Mouse (Mus musculus) left cerebral cortex, adult 6 months (tissue): ENCODE measurements around the gene Kif2c. TPM values are rescaled to one million over a fixed set of nuclear protein-coding genes. Genes with fewer than 3 reads are reported as not detected.

ENCODE experiments used
- long read RNA-seq, 2 experiments: library from polyadenylated mRNA; unstranded; transcript quantifications; one replicate each; pipeline ENCODE4 v2.0.0; 2019 to 2020
- polyA plus RNA-seq: library from polyadenylated mRNA; unstranded; fragments of <200 nt; fragmentation: Nextera tagmentation; gene quantifications from 2 replicates; pipeline ENCODE4 v1.2.3, GENCODE M21; 2021

Gene Kif2c
- 0.09 and 0.22 TPM in 2 replicates for polyA plus RNA-seq
- long read RNA-seq, experiment 1: 0 reads
- long read RNA-seq, experiment 2: 0 reads

GRCm38 (mm10) chr4:117181863-117182758 lies at the start of gene Kif2c:
Gene Kif2c, minus strand, starts transcription at chr4:117182639.

GRCm38 (mm10) chr4:117155792-117156355 lies 26.6 kb downstream of the Kif2c start, which contains the start of gene Rps8:
Gene Rps8, minus strand, starts transcription at chr4:117156243.

GRCm38 (mm10) chr4:117133817-117134600 lies 48.4 kb downstream of the Kif2c start, which contains the start of gene Plk3:
Gene Plk3, minus strand, starts transcription at chr4:117133963.

GRCm38 (mm10) chr4:117126675-117127290 lies 55.7 kb downstream of the Kif2c start, which contains the start of gene Tctex1d4:
Gene Tctex1d4, plus strand, starts transcription at chr4:117126794.

GRCm38 (mm10) chr4:117125348-117125909 lies 57.0 kb downstream of the Kif2c start, which contains the start of gene Btbd19:
Gene Btbd19, minus strand, starts transcription at chr4:117125725.

Other genes with a start within 250 kb of the Kif2c start
- 56.2 and 74.4 TPM in 2 replicates for gene Urod, start 188.2 kb downstream of the Kif2c start, polyA plus RNA-seq
- 11.4 and 13.0 TPM in 2 replicates for gene Hectd3, start 187.3 kb downstream of the Kif2c start, polyA plus RNA-seq
- gene Eif2b3, start 163.2 kb downstream of the Kif2c start, polyA plus RNA-seq: 20.0 and 23.7 TPM in 2 replicates
- gene Ptch2, start 86.6 kb downstream of the Kif2c start, polyA plus RNA-seq: 0.11 and 0.15 TPM in 2 replicates
- 7.6 and 10.6 TPM in 2 replicates for gene Btbd19, start 56.9 kb downstream of the Kif2c start, polyA plus RNA-seq
- 0.61 and 1.8 TPM in 2 replicates for gene Tctex1d4, start 55.8 kb downstream of the Kif2c start, polyA plus RNA-seq
- gene Plk3, start 48.7 kb downstream of the Kif2c start, polyA plus RNA-seq: 3.1 and 11.0 TPM in 2 replicates
- 1,015 and 1,443 TPM in 2 replicates for gene Rps8, start 26.4 kb downstream of the Kif2c start, polyA plus RNA-seq
- 11.1 and 12.3 TPM in 2 replicates for gene Tmem53, start 69.3 kb upstream of the Kif2c start, polyA plus RNA-seq
- 0.40 and 0.42 TPM in 2 replicates for gene Armh1, start 69.5 kb upstream of the Kif2c start, polyA plus RNA-seq